Mouse (Mus musculus): Measurements from ENCODE around the gene Gpc3. TPM values are rescaled to one million over a fixed set of nuclear protein-coding genes. Genes with fewer than 3 reads are reported as not detected.

Gene Gpc3
- total RNA-seq, 2 experiments from 2014 or later, result 7.9 to 9.2 TPM

Small RNAs within 50 kb of the gene (microRNA-seq; reads per million reads assigned to microRNA genes)
- gene Mir6384 (0 reads per million in 2 experiments), gene Mir717 (0 reads per million in 2 experiments)

Other genes with a start within 250 kb of the Gpc3 start
- under 1 TPM in 1 of 2 experiments, not detected in 1; 0.17 TPM for gene Ccdc160, start 177.2 kb upstream of the Gpc3 start, total RNA-seq (2021)